Mouse (Mus musculus) urinary bladder, postnatal 10 days (tissue): ENCODE results near the gene Pdlim3.
A peak's percentile ranks its signal among the peaks of the same experiment; 100 is the strongest.
"Not testable (repeated sequence)": the region's sequence is repeated elsewhere in the genome, so short reads cannot be mapped to it uniquely, and the experiment has no call there.

ENCODE experiments used
- DNase-seq: peaks from one replicate; pipeline ENCODE4 v3.0.0; 2022; ENCODE audit warnings: low spot score

The Pdlim3 gene

GRCm38 (mm10) chr8:45885202-45885685 lies at the start of gene Pdlim3:
TSS of gene Pdlim3 (plus strand) at chr8:45885461.
- DNase-seq: peak; percentile 46

GRCm38 (mm10) chr8:45843306-45843705 lies 42.0 kb upstream of the Pdlim3 start:
- no peak for DNase-seq

DNA sequence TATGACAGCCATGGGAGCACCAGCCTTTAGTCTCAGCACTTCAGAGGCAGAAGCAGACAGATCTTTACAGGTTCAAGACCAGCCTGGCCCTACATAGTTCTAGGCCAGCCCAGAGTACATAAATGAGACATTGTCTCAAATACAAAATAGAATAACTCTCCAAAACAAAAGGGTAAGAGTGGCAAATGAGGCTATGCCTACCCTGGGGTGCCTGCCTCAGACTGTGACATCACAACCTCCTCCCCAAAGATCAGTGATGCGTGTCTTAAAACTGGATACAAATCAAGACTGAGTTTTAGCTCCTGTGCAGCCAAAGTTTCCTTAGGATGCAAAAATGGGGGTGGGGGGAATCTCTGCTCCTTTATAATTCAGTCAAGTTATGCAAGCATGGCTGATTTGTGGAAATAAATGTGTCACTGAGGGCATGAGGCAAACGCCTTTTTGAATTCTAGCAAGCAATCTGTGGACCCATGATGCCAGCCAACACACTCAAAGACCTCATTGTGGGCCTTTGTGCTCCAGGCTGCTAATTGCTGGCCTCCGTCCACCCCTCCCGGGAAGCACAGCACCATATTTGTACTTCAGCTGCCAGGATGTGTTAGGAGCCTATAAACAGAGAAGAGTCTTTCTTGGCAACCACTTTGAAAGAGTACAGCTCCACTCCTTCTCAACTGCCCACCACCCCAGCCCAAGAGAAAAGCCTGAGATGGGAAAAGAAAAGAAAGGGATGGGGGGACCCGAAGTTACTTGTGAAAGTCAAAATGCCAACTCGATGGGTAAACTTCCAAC lies 41.0 kb upstream of the Pdlim3 start:
- no peak for DNase-seq

GRCm38 (mm10) chr8:45844911-45845481 lies 40.3 kb upstream of the Pdlim3 start:
- DNase-seq: no peak

GRCm38 (mm10) chr8:45845906-45846305 lies 39.4 kb upstream of the Pdlim3 start:
- DNase-seq: no peak

DNA sequence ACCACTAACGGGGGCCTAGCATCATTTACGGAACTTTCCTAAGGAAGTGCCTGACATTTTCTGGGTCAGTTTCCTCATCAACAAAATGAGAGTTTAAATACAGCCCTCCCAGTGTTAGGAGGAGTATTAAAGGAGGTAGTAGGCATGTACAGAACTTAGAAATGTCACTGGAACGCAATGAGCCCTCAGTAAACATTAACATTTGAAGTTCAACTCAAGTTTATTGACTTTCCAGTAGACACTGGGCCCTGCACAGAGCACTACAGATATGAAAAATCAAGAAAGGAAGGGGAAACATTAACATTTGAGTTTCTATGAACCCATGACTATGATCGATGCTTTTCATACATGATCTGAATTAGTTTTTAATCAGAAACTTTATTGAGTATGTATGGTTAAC lies 30.1 kb upstream of the Pdlim3 start:
- no peak for DNase-seq

- no peak for DNase-seq
Observed at GRCm38 (mm10) chr8:45857734-45858133, 27.5 kb upstream of the Pdlim3 start.

DNA sequence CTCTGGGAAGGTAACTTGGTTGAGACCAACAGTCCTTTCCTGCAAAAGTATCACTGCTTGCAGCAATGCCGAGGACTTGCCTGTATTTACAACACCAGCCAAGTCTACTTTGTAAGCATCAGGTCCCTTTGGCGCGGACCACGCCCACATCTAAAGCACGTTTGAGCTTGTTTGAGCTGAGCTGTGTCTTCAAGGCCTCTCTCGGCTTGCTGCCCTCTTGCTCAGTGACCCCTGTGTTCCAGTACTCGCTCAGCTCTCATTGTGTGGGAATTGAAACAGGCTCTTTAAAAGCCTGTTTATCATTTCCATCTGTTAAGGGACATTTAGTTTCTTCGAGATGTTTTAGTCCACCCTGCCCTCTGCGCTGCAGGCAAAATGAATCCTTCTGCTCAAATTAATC lies 26.9 kb upstream of the Pdlim3 start:
- no peak for DNase-seq

- not testable (repeated sequence) for DNase-seq
Observed at GRCm38 (mm10) chr8:45871587-45871986, 13.7 kb upstream of the Pdlim3 start.

- DNase-seq: no peak
Observed at GRCm38 (mm10) chr8:45872077-45872476, 13.2 kb upstream of the Pdlim3 start.

DNA sequence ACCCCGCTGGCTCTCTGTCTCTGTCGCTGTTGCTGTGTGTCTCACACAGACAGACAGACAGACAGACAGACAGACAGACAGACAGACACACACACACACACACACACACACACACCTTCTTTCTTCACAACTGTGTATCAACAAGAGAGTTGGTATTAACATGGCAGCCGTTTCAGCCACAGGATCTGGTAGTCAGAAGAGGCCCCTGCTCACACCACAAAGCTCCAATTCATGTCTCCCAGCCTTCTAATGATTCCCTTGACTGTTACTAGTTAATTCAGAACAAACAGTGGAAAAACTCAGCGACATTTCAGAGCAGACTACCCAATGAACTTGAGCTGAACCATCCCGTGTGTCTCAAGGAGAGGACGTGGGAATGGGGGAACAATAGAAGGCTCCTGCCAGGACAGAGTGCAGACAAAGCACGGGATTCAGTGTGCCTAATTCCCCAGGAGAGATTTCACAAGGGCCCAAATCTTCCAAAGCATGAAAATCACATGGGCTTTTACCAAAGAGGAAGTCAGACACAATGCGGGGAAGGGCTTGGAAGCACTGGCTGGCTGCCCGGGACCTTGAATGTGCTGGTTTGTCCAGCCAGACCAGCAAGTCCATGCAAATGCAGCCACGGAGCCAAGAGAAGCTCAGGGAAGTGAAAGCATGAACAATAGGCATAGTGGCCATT lies 10.2 kb upstream of the Pdlim3 start:
- peak; percentile 26 for DNase-seq

DNA sequence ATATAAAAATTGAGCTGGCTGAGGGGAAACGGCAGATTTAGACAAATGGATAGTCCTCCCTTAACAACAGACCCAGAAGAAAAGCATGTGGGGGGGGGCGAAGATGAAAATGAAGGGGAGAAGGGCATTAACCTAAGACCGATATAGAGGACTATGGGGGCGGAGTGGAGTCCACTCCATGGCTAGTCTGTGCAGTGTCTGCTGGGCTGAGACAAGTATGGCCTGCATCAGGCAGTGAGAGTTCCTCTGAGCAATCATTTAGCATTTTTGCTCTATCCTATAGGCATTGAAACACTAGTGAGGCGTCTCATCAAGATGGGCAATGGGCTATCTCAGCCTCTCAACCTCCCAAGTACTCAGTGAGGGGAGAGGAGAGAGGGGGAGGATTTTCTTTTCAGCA lies 8.9 kb upstream of the Pdlim3 start:
- no peak for DNase-seq

GRCm38 (mm10) chr8:45877680-45878079 lies 7.6 kb upstream of the Pdlim3 start:
- DNase-seq: no peak

GRCm38 (mm10) chr8:45880457-45880856 lies 4.8 kb upstream of the Pdlim3 start:
- DNase-seq: no peak

- no peak for DNase-seq
Observed at GRCm38 (mm10) chr8:45881726-45882125, 3.5 kb upstream of the Pdlim3 start.

GRCm38 (mm10) chr8:45883793-45884192 lies 1.5 kb upstream of the Pdlim3 start:
- no peak for DNase-seq

- no peak for DNase-seq
Observed at GRCm38 (mm10) chr8:45884552-45884951, 709 bp upstream of the Pdlim3 start.

DNA sequence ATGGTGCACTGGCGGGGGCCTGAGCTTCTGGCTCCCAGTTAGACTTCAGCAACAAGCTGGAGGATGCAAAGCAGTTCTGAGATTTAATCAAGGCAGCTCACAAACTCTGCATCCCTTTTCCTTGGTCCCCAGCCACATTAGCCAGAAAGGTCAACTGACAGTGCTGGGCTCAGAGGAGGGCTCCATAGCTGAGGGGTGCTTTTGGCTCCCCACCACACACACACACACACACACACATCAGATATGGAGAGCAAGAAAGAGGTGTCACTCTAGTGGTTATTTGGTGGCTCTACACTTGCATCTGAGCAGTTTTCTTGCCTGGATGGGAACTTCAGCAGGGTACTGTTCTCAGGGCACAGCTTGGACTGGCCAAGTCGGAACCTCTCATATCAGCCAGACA lies 514 bp downstream of the Pdlim3 start:
- DNase-seq: no peak

DNA sequence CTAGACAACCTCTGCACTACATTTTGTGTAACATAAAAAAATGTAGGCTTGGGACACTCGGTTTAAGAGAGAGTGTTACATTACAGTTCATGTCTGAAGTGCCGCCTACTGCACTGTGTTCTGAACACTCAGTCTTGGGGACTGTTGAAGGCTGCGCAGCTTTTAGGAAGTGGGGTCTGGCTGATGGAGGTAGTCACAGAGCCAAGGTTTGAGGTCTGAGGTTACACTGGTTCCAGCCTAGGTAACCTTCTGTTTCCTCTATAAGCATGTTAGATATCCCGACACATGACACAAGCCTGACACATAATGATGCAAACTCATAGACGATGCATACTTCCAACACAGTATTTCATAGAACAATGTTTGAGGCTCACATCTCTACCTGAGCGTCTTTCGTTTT lies 4.5 kb downstream of the Pdlim3 start:
- no peak for DNase-seq

DNA sequence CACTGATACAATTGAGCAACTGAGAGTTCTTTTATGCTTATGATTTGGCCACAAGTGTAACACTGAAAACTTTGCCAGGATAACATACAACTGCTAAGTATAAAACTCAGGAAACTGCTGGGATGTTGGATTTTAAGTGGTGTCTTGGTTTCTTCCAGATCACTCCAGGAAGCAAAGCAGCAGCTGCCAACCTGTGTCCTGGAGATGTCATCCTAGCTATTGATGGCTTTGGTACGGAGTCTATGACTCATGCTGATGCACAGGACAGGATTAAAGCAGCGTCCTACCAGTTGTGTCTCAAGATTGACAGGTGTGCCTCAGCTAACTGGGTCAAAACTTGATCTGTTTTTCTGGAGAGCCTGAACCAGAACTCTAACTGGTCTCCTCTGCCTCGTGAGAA lies 11.3 kb downstream of the Pdlim3 start:
- DNase-seq: no peak

- DNase-seq: no peak
Observed at GRCm38 (mm10) chr8:45899783-45900182, 14.5 kb downstream of the Pdlim3 start.

DNA sequence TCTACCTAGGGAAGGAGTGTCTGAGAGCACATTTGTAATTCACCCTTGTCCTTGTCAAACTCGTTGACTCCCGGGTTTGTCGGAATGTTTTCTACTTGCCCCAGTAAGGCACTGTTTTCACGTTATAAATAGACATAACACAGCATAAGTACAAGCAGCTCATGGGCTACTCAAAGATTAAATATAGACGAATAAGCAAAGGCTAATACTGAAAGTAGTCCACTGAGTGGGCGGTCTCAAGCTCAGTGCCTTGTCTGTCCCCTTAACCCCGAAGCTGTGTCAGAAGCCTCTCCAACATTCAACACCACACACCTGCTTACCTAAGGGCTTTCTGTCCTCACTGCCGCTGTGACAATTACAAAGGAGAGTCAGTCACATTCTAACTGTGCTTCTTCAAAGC lies 16.4 kb downstream of the Pdlim3 start:
- no peak for DNase-seq

DNA sequence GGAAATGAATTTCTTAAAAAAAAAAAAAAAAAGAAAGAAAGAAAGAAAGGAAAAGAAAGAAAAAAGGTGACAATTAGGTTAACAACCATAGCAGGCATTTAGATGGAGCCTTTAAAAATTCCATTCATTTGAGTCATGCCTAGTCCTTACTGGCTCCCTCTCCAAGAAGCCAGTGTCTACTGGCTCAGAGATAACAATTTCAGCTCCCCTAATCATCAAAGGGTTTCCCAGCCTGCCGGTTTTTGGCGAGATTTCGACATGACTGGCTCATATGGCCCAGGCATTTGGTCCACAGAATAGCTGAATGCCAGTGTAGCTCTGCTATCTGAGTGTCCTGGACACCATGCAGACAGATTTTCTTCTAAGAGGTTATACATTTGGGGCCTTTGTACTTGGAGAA lies 18.4 kb downstream of the Pdlim3 start:
- no peak for DNase-seq
